ENCODE assay signal across 10 mouse cellular contexts in genomic region chr6:48725476-48725875, GRCm38 (mm10). TPM values are rescaled to one million over a fixed set of nuclear protein-coding genes. Genes with fewer than 3 reads are reported as not detected.
DNase-seq lines count a peak whose midpoint lies in the region; TF ChIP-seq lines count a peak whose summit lies in the region.
"Had no signal": no experiment of that assay in that cellular context is flagged by ENCODE, and none has a peak within 500 bp of the region (broad histone marks: within the 10 kb centered on the region; RNA-seq: fewer than 3 reads in every experiment).

No protein-coding gene starts in this region.

- H3K36me3 ChIP-seq in small intestine, adult 2 months (ENCODE audit: control insufficient read depth, insufficient read depth, low read length) = no peaks in the 10 kb centered on the region
- no peaks in the 10 kb centered on the region for H3K36me3 ChIP-seq in hindbrain, embryonic 10.5 days
- H3K36me3 ChIP-seq: liver, embryonic 13.5 days had no signal

- WGBS in lung, adult 2 months = 0% methylated on average over 1 of the region's 1 CpGs
- WGBS in small intestine, adult 2 months = 9% methylated on average over 1 of the region's 1 CpGs
- 0% methylated on average over 1 of the region's 1 CpGs for WGBS in hindbrain, embryonic 10.5 days

- peak overlapping the region; percentile 49 for H3K27ac ChIP-seq in small intestine, adult 2 months (ENCODE audit: insufficient read depth, low read depth, low read length)
- no peak overlapping the region for H3K27ac ChIP-seq in hindbrain, embryonic 10.5 days
- H3K27ac ChIP-seq: liver, embryonic 13.5 days had no signal

- TF ChIP-seq CTCF in lung, adult 2 months (IDR thresholded peaks at IDR 0.05; ENCODE audit: insufficient read depth, low read length) = no peak
- TF ChIP-seq CTCF in small intestine, adult 2 months (IDR thresholded peaks at IDR 0.05; ENCODE audit: extremely low read depth, insufficient read length, insufficient replicate concordance, low read depth, low read length) = no peak

- no peaks in the 10 kb centered on the region for H3K9me3 ChIP-seq in hindbrain, embryonic 10.5 days
- H3K9me3 ChIP-seq: liver, embryonic 13.5 days had no signal

- no peaks in the 10 kb centered on the region for H3K27me3 ChIP-seq in small intestine, adult 2 months (ENCODE audit: control insufficient read depth, insufficient read depth, low read length)
- no peaks in the 10 kb centered on the region for H3K27me3 ChIP-seq in hindbrain, embryonic 10.5 days (ENCODE audit: insufficient read depth, poor library complexity, severe bottlenecking)
- H3K27me3 ChIP-seq: liver, embryonic 13.5 days had no signal

- DNase-seq in adrenal gland, adult 2 months = peak; percentile 60
- no peak for DNase-seq in adrenal gland, postnatal 25 days
- peak; percentile 73 to 89 for DNase-seq in lung, adult 18-20 months
- DNase-seq in lung, adult 2 months = no peak
- peak; percentile 87 for DNase-seq in heart, adult 8-10 months (ENCODE audit: low spot score)
- peak; percentile 88 for DNase-seq in kidney, postnatal 10 days
- no peak for DNase-seq in hindbrain, embryonic 10.5 days (ENCODE audit: low spot score)
- DNase-seq: liver, embryonic 13.5 days had no signal

- no peak for TF ChIP-seq POLR2A in lung, adult 2 months (IDR thresholded peaks at IDR 0.05; ENCODE audit: borderline replicate concordance, extremely low read depth, low read depth, low read length)
- no peak for TF ChIP-seq POLR2A in small intestine, adult 2 months (IDR thresholded peaks at IDR 0.05; ENCODE audit: low read depth, low read length)

- no peaks in the 10 kb centered on the region; the same call in 1 of the 2 replicates for H3K4me1 ChIP-seq in lung, adult 2 months (ENCODE audit: control insufficient read depth, insufficient read depth, low read length)
- H3K4me1 ChIP-seq in small intestine, adult 2 months (ENCODE audit: control insufficient read depth, insufficient read depth, insufficient read length, low read length) = peaks cover 4% of the 10 kb centered on the region; the same call in 1 of the 2 replicates
- H3K4me1 ChIP-seq in hindbrain, embryonic 10.5 days (replicated peaks) = peaks cover 9% of the 10 kb centered on the region; the same call in 1 of the 2 replicates

- H3K4me3 ChIP-seq in lung, adult 2 months (replicated peaks; ENCODE audit: extremely low read depth, low read depth, low read length) = no peak overlapping the region
- no peak overlapping the region for H3K4me3 ChIP-seq in small intestine, adult 2 months (ENCODE audit: low read depth, low read length)
- H3K4me3 ChIP-seq in hindbrain, embryonic 10.5 days = no peak overlapping the region
- H3K4me3 ChIP-seq: liver, embryonic 13.5 days had no signal

RNA-seq across cellular contexts. Expression of gene Gimap7, which starts 7.1 kb away (rescaled TPM):
- under 1 TPM; 0.37 to 0.66 TPM for total RNA-seq in adrenal gland, adult 2 months (2021)
- 0.08 TPM in 1 of 2 replicates, not detected in the other for polyA plus RNA-seq in adrenal gland, adult 2 months (2012; rRNA removed)
- total RNA-seq in adrenal gland, postnatal 25 days (2021) = 0.33 TPM in 1 of 2 replicates, not detected in the other
- polyA plus RNA-seq in lung, adult 2 months (2012; rRNA removed) = 0.72 and 1.2 TPM in 2 replicates
- total RNA-seq in heart, adult 8-10 months (2022) = under 1 TPM in 3 of 4 experiments, not detected in 1; 0.22 to 0.78 (median 0.71) TPM
- polyA plus RNA-seq in small intestine, adult 2 months (2012; rRNA removed) = 1.5 and 2.5 TPM in 2 replicates
- not detected in 2 replicates for polyA plus RNA-seq in hindbrain, embryonic 10.5 days (2016; fragmentation: Nextera tagmentation; extraction: Ambion mirVana)
- polyA plus RNA-seq: cortical plate, adult 2 months had no signal

RNA-seq across cellular contexts. Expression of gene Gm28053, which starts 7.1 kb away (rescaled TPM):
- 10 to 100 TPM in 1 of 2 experiments, 1 to 10 TPM in 1; 6.9 to 11.5 TPM for total RNA-seq in adrenal gland, adult 2 months (2021)
- polyA plus RNA-seq in adrenal gland, adult 2 months (2012; rRNA removed) = not detected in 2 replicates
- total RNA-seq in adrenal gland, postnatal 25 days (2021) = 6.7 and 6.9 TPM in 2 replicates
- 1.8 TPM in 1 of 2 replicates, not detected in the other for polyA plus RNA-seq in lung, adult 2 months (2012; rRNA removed)
- total RNA-seq in heart, adult 8-10 months (2022) = 1 to 10 TPM; 2.7 to 5.0 (median 4.3) TPM
- polyA plus RNA-seq in small intestine, adult 2 months (2012; rRNA removed) = not detected in 2 replicates
- not detected in 2 replicates for polyA plus RNA-seq in hindbrain, embryonic 10.5 days (2016; fragmentation: Nextera tagmentation; extraction: Ambion mirVana)

RNA-seq across cellular contexts. Expression of gene Gimap1, which starts 13.4 kb away (rescaled TPM):
- 10 to 100 TPM in 1 of 2 experiments, 1 to 10 TPM in 1; 7.9 to 12.0 TPM for total RNA-seq in adrenal gland, adult 2 months (2021)
- 6.5 and 8.2 TPM in 2 replicates for polyA plus RNA-seq in adrenal gland, adult 2 months (2012; rRNA removed)
- 12.9 and 15.5 TPM in 2 replicates for total RNA-seq in adrenal gland, postnatal 25 days (2021)
- polyA plus RNA-seq in lung, adult 2 months (2012; rRNA removed) = 29.9 and 35.2 TPM in 2 replicates
- 1 to 10 TPM; 6.3 to 9.4 (median 8.0) TPM for total RNA-seq in heart, adult 8-10 months (2022)
- polyA plus RNA-seq in small intestine, adult 2 months (2012; rRNA removed) = 18.8 and 29.1 TPM in 2 replicates
- 5.0 and 5.9 TPM in 2 replicates for polyA plus RNA-seq in hindbrain, embryonic 10.5 days (2016; fragmentation: Nextera tagmentation; extraction: Ambion mirVana)

RNA-seq across cellular contexts. Expression of gene Gimap6, which starts 17.5 kb away (rescaled TPM):
- 10 to 100 TPM; 50.7 to 66.4 TPM for total RNA-seq in adrenal gland, adult 2 months (2021)
- polyA plus RNA-seq in adrenal gland, adult 2 months (2012; rRNA removed) = 4.5 and 4.9 TPM in 2 replicates
- 49.4 and 57.9 TPM in 2 replicates for total RNA-seq in adrenal gland, postnatal 25 days (2021)
- 23.5 and 40.1 TPM in 2 replicates for polyA plus RNA-seq in lung, adult 2 months (2012; rRNA removed)
- 10 to 100 TPM; 28.6 to 39.2 (median 35.6) TPM for total RNA-seq in heart, adult 8-10 months (2022)
- polyA plus RNA-seq in small intestine, adult 2 months (2012; rRNA removed) = 2.0 and 5.0 TPM in 2 replicates
- 10.0 and 10.4 TPM in 2 replicates for polyA plus RNA-seq in hindbrain, embryonic 10.5 days (2016; fragmentation: Nextera tagmentation; extraction: Ambion mirVana)

RNA-seq across cellular contexts. Expression of gene Gimap5, which starts 20.5 kb away (rescaled TPM):
- 10 to 100 TPM; 10.5 to 17.1 TPM for total RNA-seq in adrenal gland, adult 2 months (2021)
- 10.9 and 14.7 TPM in 2 replicates for polyA plus RNA-seq in adrenal gland, adult 2 months (2012; rRNA removed)
- total RNA-seq in adrenal gland, postnatal 25 days (2021) = 10.5 and 16.2 TPM in 2 replicates
- 28.6 and 32.8 TPM in 2 replicates for polyA plus RNA-seq in lung, adult 2 months (2012; rRNA removed)
- 1 to 10 TPM; 4.1 to 5.0 (median 4.5) TPM for total RNA-seq in heart, adult 8-10 months (2022)
- 4.9 and 10.2 TPM in 2 replicates for polyA plus RNA-seq in small intestine, adult 2 months (2012; rRNA removed)
- polyA plus RNA-seq in hindbrain, embryonic 10.5 days (2016; fragmentation: Nextera tagmentation; extraction: Ambion mirVana) = 0.47 and 0.71 TPM in 2 replicates

Comparison
In these comparisons a context has a peak if more than half of its experiments do, and no peak if none do; other contexts are left out.
1. DNase-seq: peak in adrenal gland, adult 2 months (single experiment), lung, adult 18-20 months (2 of 2), heart, adult 8-10 months (single experiment) and kidney, postnatal 10 days (single experiment); none in adrenal gland, postnatal 25 days (single experiment), lung, adult 2 months (single experiment) and hindbrain, embryonic 10.5 days (single experiment).